Mouse (Mus musculus) gastrocnemius, adult 2 months (tissue): ENCODE results near the gene Pla2g2f. TPM values are rescaled to one million over a fixed set of nuclear protein-coding genes. Genes with fewer than 3 reads are reported as not detected.
A peak's percentile ranks its signal among the peaks of the same experiment; 100 is the strongest.

Experiments
- DNase-seq: peaks from one replicate; pipeline ENCODE4 v3.0.0; 2022
- H3K27ac ChIP-seq: fragments of 200-600 bp; 2 replicates; pipeline ENCODE4 v1.8.1; 2022; ENCODE audit warnings: mild to moderate bottlenecking
- H3K4me3 ChIP-seq: fragments of 200-600 bp; 2 replicates; pipeline ENCODE4 v1.8.1; 2022; ENCODE audit warnings: mild to moderate bottlenecking, moderate library complexity
- CTCF ChIP-seq: fragments of 200-600 bp; IDR thresholded peaks from 2 replicates; pipeline ENCODE4 v1.8.1; 2022; ENCODE audit warnings: antibody characterized with exemption, mild to moderate bottlenecking, moderate library complexity
- intact Hi-C: fragments of 180-260 bp; cut with DNase I; formaldehyde crosslinking; loops from one replicate; pipeline ENCODE4 v1.15.1; 2025
- total RNA-seq, 2 experiments: library from RNA; stranded (reverse); gene quantifications; 2 replicates each; pipeline ENCODE4 v1.2.3; 2021

The Pla2g2f gene
- total RNA-seq, 2 experiments from 2014 or later, result not detected

- no peak overlapping the region for H3K4me3 ChIP-seq
- peak; percentile 75 for TF ChIP-seq CTCF
- peak; percentile 65 for DNase-seq
- no peak overlapping the region for H3K27ac ChIP-seq
- intact Hi-C loops, result loop anchor here (1.0 kb wide), 1 partner anchor 143 kb away; no protein-coding TSS in a partner anchor
These were observed 48.8 kb downstream of the Pla2g2f start for GRCm38 (mm10) chr4:138708636-138709035.

- H3K4me3 ChIP-seq, result no peak overlapping the region
- H3K27ac ChIP-seq, result no peak overlapping the region
- no peak for DNase-seq
- TF ChIP-seq CTCF, result no peak
- intact Hi-C loops, result no loop called here
These were observed 50.8 kb downstream of the Pla2g2f start for GRCm38 (mm10) chr4:138706620-138707019.

GRCm38 (mm10) chr4:138704169-138704568 lies 53.3 kb downstream of the Pla2g2f start:
- no peak for DNase-seq
- intact Hi-C loops, result no loop called here
- Histone ChIP-seq H3K4me3 (no peak overlapping the region), H3K27ac (no peak overlapping the region)
- TF ChIP-seq CTCF, result no peak

- H3K27ac ChIP-seq, result no peak overlapping the region
- no peak overlapping the region for H3K4me3 ChIP-seq
- DNase-seq, result no peak
- TF ChIP-seq CTCF, result no peak
- intact Hi-C loops, result no loop called here
These were observed 53.8 kb downstream of the Pla2g2f start for GRCm38 (mm10) chr4:138703591-138703990.

GRCm38 (mm10) chr4:138702528-138702927 lies 54.9 kb downstream of the Pla2g2f start:
- H3K4me3 ChIP-seq, result no peak overlapping the region
- TF ChIP-seq CTCF, result no peak
- no peak for DNase-seq
- intact Hi-C loops, result no loop called here
- H3K27ac ChIP-seq, result peak overlapping the region; percentile 16; the same call in 1 of the 2 replicates

- Histone ChIP-seq H3K4me3 (no peak overlapping the region), H3K27ac (no peak overlapping the region)
- DNase-seq, result peak; percentile 27
- no peak for TF ChIP-seq CTCF
- intact Hi-C loops, result no loop called here
These were observed 55.4 kb downstream of the Pla2g2f start for GRCm38 (mm10) chr4:138702031-138702430.

- DNase-seq, result no peak
- no peak overlapping the region for H3K27ac ChIP-seq
- intact Hi-C loops, result no loop called here
- no peak for TF ChIP-seq CTCF
- no peak overlapping the region for H3K4me3 ChIP-seq
These were observed 56.3 kb downstream of the Pla2g2f start for GRCm38 (mm10) chr4:138701111-138701510.

Other genes with a start within 250 kb of the Pla2g2f start
- gene Vwa5b1, start 121.7 kb downstream of the Pla2g2f start, total RNA-seq, result not detected
- not detected for gene Pla2g2c, start 32.8 kb downstream of the Pla2g2f start, total RNA-seq
- gene Ubxn10, start 20.5 kb downstream of the Pla2g2f start, total RNA-seq, result under 1 TPM in 1 of 2 experiments, not detected in 1; 0.20 TPM
- gene Pla2g2d, start 18.1 kb upstream of the Pla2g2f start, total RNA-seq, result under 1 TPM in 1 of 2 experiments, not detected in 1; 0.28 TPM
- gene Pla2g5, start 105.9 kb upstream of the Pla2g2f start, total RNA-seq, result 1 to 10 TPM in 1 of 2 experiments, under 1 TPM in 1; 0.92 to 2.1 TPM
- not detected for gene Gm13030, start 116.3 kb upstream of the Pla2g2f start, total RNA-seq
- gene Pla2g2e, start 120.3 kb upstream of the Pla2g2f start, total RNA-seq, result not detected
- 10 to 100 TPM; 15.7 to 17.2 TPM for gene Otud3, start 156.3 kb upstream of the Pla2g2f start, total RNA-seq
- not detected for gene Rnf186, start 209.5 kb upstream of the Pla2g2f start, total RNA-seq
- gene Tmco4, start 215.3 kb upstream of the Pla2g2f start, total RNA-seq, result 1 to 10 TPM; 7.5 to 7.6 TPM